Mouse (Mus musculus) spleen, adult 12 weeks (tissue): Measurements from ENCODE around the gene Cav2.

Source experiments
- DNase-seq: peaks from one replicate; pipeline ENCODE4 v3.0.0; 2022; ENCODE audit warnings: low spot score

Gene Cav2

GRCm38 (mm10) chr6:17280939-17281756 lies at the start of gene Cav2:
Cav2 (plus strand) TSS chr6:17281185.
- DNase-seq = no peak

GRCm38 (mm10) chr6:17239693-17240092 lies 41.3 kb upstream of the Cav2 start:
- DNase-seq = no peak

- no peak for DNase-seq
Measured at GRCm38 (mm10) chr6:17241013-17241412, 40.0 kb upstream of the Cav2 start.

GRCm38 (mm10) chr6:17246959-17247358 lies 34.0 kb upstream of the Cav2 start:
- no peak for DNase-seq

GRCm38 (mm10) chr6:17247673-17248072 lies 33.3 kb upstream of the Cav2 start:
- DNase-seq = no peak

GRCm38 (mm10) chr6:17248241-17248640 lies 32.7 kb upstream of the Cav2 start:
- DNase-seq = no peak

- DNase-seq = no peak
Measured at GRCm38 (mm10) chr6:17251958-17252357, 29.0 kb upstream of the Cav2 start.

- DNase-seq = no peak
Measured at GRCm38 (mm10) chr6:17258142-17258541, 22.8 kb upstream of the Cav2 start.

GRCm38 (mm10) chr6:17258911-17259310 lies 22.1 kb upstream of the Cav2 start:
- no peak for DNase-seq

GRCm38 (mm10) chr6:17262786-17263185 lies 18.2 kb upstream of the Cav2 start:
- no peak for DNase-seq

GRCm38 (mm10) chr6:17265043-17265442 lies 15.9 kb upstream of the Cav2 start:
- no peak for DNase-seq

- DNase-seq = no peak
Measured at GRCm38 (mm10) chr6:17266466-17266865, 14.5 kb upstream of the Cav2 start.

GRCm38 (mm10) chr6:17278366-17278765 lies 2.6 kb upstream of the Cav2 start:
- no peak for DNase-seq

- DNase-seq = no peak
Measured at GRCm38 (mm10) chr6:17281757-17282092, 740 bp downstream of the Cav2 start.

- DNase-seq = no peak
Measured at GRCm38 (mm10) chr6:17282159-17282558, 1.2 kb downstream of the Cav2 start.

- no peak for DNase-seq
Measured at GRCm38 (mm10) chr6:17283834-17284233, 2.8 kb downstream of the Cav2 start.

GRCm38 (mm10) chr6:17286381-17286780 lies 5.4 kb downstream of the Cav2 start:
- no peak for DNase-seq

- no peak for DNase-seq
Measured at GRCm38 (mm10) chr6:17295116-17295515, 14.1 kb downstream of the Cav2 start.

- DNase-seq = no peak
Measured at GRCm38 (mm10) chr6:17305954-17306601, 25.1 kb downstream of the Cav2 start, which contains the start of gene Cav1. Cav1 (plus strand) TSS chr6:17306335.

- no peak for DNase-seq
Measured at GRCm38 (mm10) chr6:17306602-17307325, 25.8 kb downstream of the Cav2 start.

GRCm38 (mm10) chr6:17307461-17308115 lies 26.6 kb downstream of the Cav2 start:
- no peak for DNase-seq

GRCm38 (mm10) chr6:17308661-17309060 lies 27.7 kb downstream of the Cav2 start:
- DNase-seq = no peak
